Comparison of ENCODE assay signal across 8 mouse cellular contexts in the genomic region with DNA sequence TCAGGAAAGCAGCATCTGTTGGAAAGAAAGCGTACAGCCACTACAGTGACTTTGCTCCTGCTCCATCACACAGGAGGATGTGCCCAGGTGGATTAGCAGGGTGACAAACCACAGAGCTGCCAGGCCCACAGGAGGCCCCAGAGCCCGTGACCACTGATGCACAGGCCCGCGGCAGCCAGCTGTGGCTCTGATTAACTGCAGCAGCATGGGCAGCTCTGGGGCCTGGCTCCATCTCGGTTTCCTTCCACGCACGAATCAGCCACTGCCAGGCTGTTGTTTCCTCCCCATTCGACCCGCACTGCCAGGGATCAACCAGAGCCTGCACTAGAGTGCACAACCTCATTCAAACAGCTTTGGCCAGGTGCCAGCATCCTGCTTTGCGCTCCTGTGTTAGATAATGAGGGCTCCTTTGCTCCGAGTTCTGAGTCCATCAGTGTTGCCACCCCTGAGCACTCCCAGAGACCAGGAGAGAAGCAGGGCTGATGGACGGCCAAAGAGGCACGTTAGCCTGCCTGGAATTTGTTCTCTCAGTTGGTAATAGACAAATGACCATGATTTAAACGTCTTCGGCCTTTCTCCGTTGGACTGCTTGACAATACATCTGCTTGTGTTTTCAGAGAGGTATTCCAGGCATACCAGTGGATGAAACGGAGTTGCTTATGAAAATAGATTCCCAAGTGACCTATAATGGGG.
A peak's percentile ranks its signal among the peaks of the same experiment; 100 is the strongest.
DNase-seq lines count a peak whose midpoint lies in the region; ATAC-seq and TF ChIP-seq lines count a peak whose summit lies in the region.

No protein-coding gene starts in this region.

- H3K4me1 ChIP-seq in heart, embryonic 11.5 days (ENCODE audit: control insufficient read depth, insufficient read depth, low read length), result peaks cover 8% of the 10 kb centered on the region; the same call in 1 of the 2 replicates
- no peaks in the 10 kb centered on the region; the same call in 1 of the 2 replicates for H3K4me1 ChIP-seq in kidney, embryonic 14.5 days (ENCODE audit: control insufficient read depth, insufficient read depth, low read length)
- no peaks in the 10 kb centered on the region for H3K4me1 ChIP-seq in liver, postnatal 0 days (ENCODE audit: insufficient read depth)

- no peak overlapping the region for H3K27ac ChIP-seq in heart, embryonic 11.5 days (ENCODE audit: low read depth, low read length)
- H3K27ac ChIP-seq in kidney, embryonic 14.5 days (ENCODE audit: low read depth, low read length), result no peak overlapping the region
- H3K27ac ChIP-seq in liver, postnatal 0 days (ENCODE audit: low read depth), result no peak overlapping the region

- H3K4me2 ChIP-seq in heart, embryonic 11.5 days, result no peak overlapping the region
- H3K4me2 ChIP-seq in kidney, embryonic 14.5 days (replicated peaks; ENCODE audit: low read depth, low read length), result no peak overlapping the region
- H3K4me2 ChIP-seq in liver, postnatal 0 days (ENCODE audit: low read depth, low read length), result no peak overlapping the region

- no peak for TF ChIP-seq CTCF in liver, postnatal 0 days (IDR thresholded peaks at IDR 0.05; ENCODE audit: low read depth)

- H3K4me3 ChIP-seq in heart, embryonic 11.5 days (ENCODE audit: low read depth, low read length), result no peak overlapping the region
- H3K4me3 ChIP-seq in kidney, embryonic 14.5 days (ENCODE audit: low read length), result no peak overlapping the region
- H3K4me3 ChIP-seq in liver, postnatal 0 days (ENCODE audit: low read depth, low read length), result no peak overlapping the region

- peak; percentile 65 for DNase-seq in testis, postnatal 10 days (ENCODE audit: low spot score)
- DNase-seq in testis, postnatal 14 days (ENCODE audit: low spot score), result no peak
- peak; percentile 59 to 60 for DNase-seq in cerebellum, postnatal 36 days
- DNase-seq in liver, postnatal 0 days, result peak; percentile 39
- DNase-seq in retina, postnatal 7 days (ENCODE audit: low read depth, low spot score), result peak; percentile 56
- DNase-seq in spleen, adult 18-20 months, result no peak

- no peaks in the 10 kb centered on the region for H3K9me3 ChIP-seq in heart, embryonic 11.5 days (replicated peaks; ENCODE audit: control insufficient read depth, low read length)
- H3K9me3 ChIP-seq in kidney, embryonic 14.5 days (ENCODE audit: control insufficient read depth, low read length), result no peaks in the 10 kb centered on the region
- H3K9me3 ChIP-seq in liver, postnatal 0 days (ENCODE audit: low read length), result no peaks in the 10 kb centered on the region

- no peak overlapping the region for H3K9ac ChIP-seq in heart, embryonic 11.5 days (ENCODE audit: low read depth, low read length)
- no peak overlapping the region for H3K9ac ChIP-seq in kidney, embryonic 14.5 days (ENCODE audit: low read depth, low read length)
- H3K9ac ChIP-seq in liver, postnatal 0 days (replicated peaks), result no peak overlapping the region

- no peak for TF ChIP-seq EP300 in liver, postnatal 0 days (IDR thresholded peaks at IDR 0.05; ENCODE audit: low read depth)

- H3K36me3 ChIP-seq in heart, embryonic 11.5 days (ENCODE audit: control insufficient read depth, insufficient read depth, low read length), result no peaks in the 10 kb centered on the region
- H3K36me3 ChIP-seq in kidney, embryonic 14.5 days (ENCODE audit: control insufficient read depth, insufficient read depth, low read length), result no peaks in the 10 kb centered on the region
- H3K36me3 ChIP-seq in liver, postnatal 0 days (replicated peaks; ENCODE audit: insufficient read depth, low read length), result no peaks in the 10 kb centered on the region

- WGBS in heart, embryonic 11.5 days (ENCODE audit: insufficient replicate concordance), result 43% methylated on average over 17 of the region's 17 CpGs
- 35% methylated on average over 17 of the region's 17 CpGs for WGBS in kidney, embryonic 14.5 days
- 55% methylated on average over 17 of the region's 17 CpGs for WGBS in liver, postnatal 0 days (ENCODE audit: insufficient replicate concordance)

- no peaks in the 10 kb centered on the region for H3K27me3 ChIP-seq in heart, embryonic 11.5 days (ENCODE audit: control insufficient read depth, insufficient read depth, low read length)
- H3K27me3 ChIP-seq in kidney, embryonic 14.5 days (ENCODE audit: control insufficient read depth, insufficient read depth, low read length), result no peaks in the 10 kb centered on the region
- no peaks in the 10 kb centered on the region for H3K27me3 ChIP-seq in liver, postnatal 0 days (ENCODE audit: insufficient read depth, low read length)

- ATAC-seq in heart, embryonic 11.5 days (replicated peaks; ENCODE audit: insufficient number of reproducible peaks, low FRiP score, low TSS enrichment), result 0 out of 2 replicates have a peak, but pooled peaks have one; percentile 14
- ATAC-seq in kidney, embryonic 14.5 days (ENCODE audit: low FRiP score, low TSS enrichment), result peak; percentile 32; the same call in 1 of the 2 replicates
- ATAC-seq in liver, postnatal 0 days, result no peak

Comparison
In these comparisons a context has a peak if more than half of its experiments do, and no peak if none do; other contexts are left out.
1. DNase-seq: peak in testis, postnatal 10 days (single experiment), cerebellum, postnatal 36 days (2 of 2), liver, postnatal 0 days (single experiment) and retina, postnatal 7 days (single experiment); none in testis, postnatal 14 days (single experiment) and spleen, adult 18-20 months (0 of 2).